Mouse (Mus musculus): ENCODE measurements around the gene Pga5. TPM values are rescaled to one million over a fixed set of nuclear protein-coding genes. Genes with fewer than 3 reads are reported as not detected.

The Pga5 gene
- polyA plus RNA-seq, 1 experiment from 2014 or later, result not detected

- Histone ChIP-seq H3K27me3 (ENCODE audit: control insufficient read depth, insufficient read depth, low read length) (no peaks in the 10 kb centered on the region), H3K4me1 (ENCODE audit: control insufficient read depth, insufficient read depth, low read length) (peaks cover 8% of the 10 kb centered on the region), H3K4me3 (ENCODE audit: low read depth, low read length) (no peak overlapping the region), H3K27ac (ENCODE audit: low read depth, low read length) (no peak overlapping the region), H3K9me3 (ENCODE audit: control insufficient read depth, low read length) (no peaks in the 10 kb centered on the region), H3K4me2 (ENCODE audit: low read depth, low read length) (no peak overlapping the region), H3K36me3 (ENCODE audit: control insufficient read depth, insufficient read depth, low read length) (no peaks in the 10 kb centered on the region), H3K9ac (replicated peaks; ENCODE audit: low read depth, low read length) (no peak overlapping the region)
- ATAC-seq (ENCODE audit: low read depth), result no peak
- WGBS, result 63% methylated on average over 7 of the region's 7 CpGs
These were observed 40.0 kb downstream of the Pga5 start for GRCm38 (mm10) chr19:10637840-10638239.

DNA sequence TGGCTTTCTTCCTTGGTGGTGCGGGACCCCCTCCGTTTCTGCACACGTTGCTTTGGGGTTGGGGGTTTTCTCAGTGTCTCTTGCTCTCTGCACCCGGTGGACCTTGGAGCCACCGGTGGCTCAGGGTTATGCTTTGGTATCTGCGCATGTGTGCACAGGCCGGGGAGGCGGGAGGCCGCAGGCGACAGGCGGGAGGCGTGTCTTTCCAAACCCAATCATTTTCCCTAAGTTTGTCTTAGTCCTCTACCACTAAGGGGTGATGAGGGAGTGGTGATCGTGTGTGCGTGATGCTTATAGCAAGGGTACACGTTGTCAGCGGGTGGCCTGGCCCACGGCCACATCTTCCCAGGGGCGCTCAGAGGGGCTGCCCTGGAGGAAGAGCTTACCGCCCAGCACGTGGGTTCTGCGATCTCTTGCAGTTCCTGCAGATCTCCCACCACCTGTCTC, 43.0 kb downstream of the Pga5 start:
- no peaks in the 10 kb centered on the region for H3K9me3 ChIP-seq (ENCODE audit: control insufficient read depth, low read length)
- WGBS, result 5% methylated on average over 21 of the region's 21 CpGs
- no peak overlapping the region for H3K27ac ChIP-seq (ENCODE audit: low read depth, low read length)

GRCm38 (mm10) chr19:10634106-10634871, 43.6 kb downstream of the Pga5 start, which contains the start of gene Vwce:
Gene Vwce (plus strand): TSS chr19:10634213.
- WGBS, result 2% methylated on average over 31 of the region's 32 CpGs
- H3K9ac ChIP-seq (replicated peaks; ENCODE audit: low read depth, low read length), result peak within 1 kb of the TSS; percentile 48
- ATAC-seq (ENCODE audit: low read depth), result peak; percentile 83
- peak within 1 kb of the TSS; percentile 35 for H3K4me3 ChIP-seq (ENCODE audit: low read depth, low read length)
- peaks cover 11% of the 10 kb centered on the region for H3K36me3 ChIP-seq (ENCODE audit: control insufficient read depth, insufficient read depth, low read length)
- H3K27me3 ChIP-seq (ENCODE audit: control insufficient read depth, insufficient read depth, low read length), result no peaks in the 10 kb centered on the region
- H3K27ac ChIP-seq (ENCODE audit: low read depth, low read length), result no peak within 1 kb of the TSS
- H3K4me1 ChIP-seq (ENCODE audit: control insufficient read depth, insufficient read depth, low read length), result peaks cover 8% of the 10 kb centered on the region
- peak within 1 kb of the TSS; percentile 87 for H3K4me2 ChIP-seq (ENCODE audit: low read depth, low read length)
- no peaks in the 10 kb centered on the region for H3K9me3 ChIP-seq (ENCODE audit: control insufficient read depth, low read length)

More for the DNA sequence above, 43.0 kb downstream of the Pga5 start:
- peak overlapping the region; percentile 48 for H3K9ac ChIP-seq (replicated peaks; ENCODE audit: low read depth, low read length)
- H3K36me3 ChIP-seq (ENCODE audit: control insufficient read depth, insufficient read depth, low read length), result peaks cover 5% of the 10 kb centered on the region; the same call in 1 of the 2 replicates
- no peaks in the 10 kb centered on the region for H3K27me3 ChIP-seq (ENCODE audit: control insufficient read depth, insufficient read depth, low read length)
- H3K4me3 ChIP-seq (ENCODE audit: low read depth, low read length), result peak overlapping the region; percentile 35
- peak overlapping the region; percentile 87 for H3K4me2 ChIP-seq (ENCODE audit: low read depth, low read length)
- H3K4me1 ChIP-seq (ENCODE audit: control insufficient read depth, insufficient read depth, low read length), result peaks cover 8% of the 10 kb centered on the region
- peak; percentile 90 for ATAC-seq (ENCODE audit: low read depth)

Other genes starting within 250 kb of the Pga5 start
- gene Lrrc10b, start 220.6 kb downstream of the Pga5 start, polyA plus RNA-seq (2014; fragmentation: Nextera tagmentation; extraction: Ambion mirVana), result 0.66 and 0.75 TPM in 2 replicates
- gene Ppp1r32, start 195.1 kb downstream of the Pga5 start, polyA plus RNA-seq (2014; fragmentation: Nextera tagmentation; extraction: Ambion mirVana), result 0.32 and 1.0 TPM in 2 replicates
- gene Cpsf7, start 152.8 kb downstream of the Pga5 start, polyA plus RNA-seq (2014; fragmentation: Nextera tagmentation; extraction: Ambion mirVana), result 61.7 and 67.5 TPM in 2 replicates
- gene Sdhaf2, start 151.9 kb downstream of the Pga5 start, polyA plus RNA-seq (2014; fragmentation: Nextera tagmentation; extraction: Ambion mirVana), result 67.8 and 73.3 TPM in 2 replicates
- 53.2 and 58.2 TPM in 2 replicates for gene Tmem216, start 121.8 kb downstream of the Pga5 start, polyA plus RNA-seq (2014; fragmentation: Nextera tagmentation; extraction: Ambion mirVana)
- gene Cyb561a3, start 100.9 kb downstream of the Pga5 start, polyA plus RNA-seq (2014; fragmentation: Nextera tagmentation; extraction: Ambion mirVana), result 22.3 and 22.9 TPM in 2 replicates
- 34.9 and 40.8 TPM in 2 replicates for gene Tmem138, start 100.7 kb downstream of the Pga5 start, polyA plus RNA-seq (2014; fragmentation: Nextera tagmentation; extraction: Ambion mirVana)
- 176 and 245 TPM in 2 replicates for gene Ddb1, start 72.7 kb downstream of the Pga5 start, polyA plus RNA-seq (2014; fragmentation: Nextera tagmentation; extraction: Ambion mirVana)
- gene Tkfc, start 72.4 kb downstream of the Pga5 start, polyA plus RNA-seq (2014; fragmentation: Nextera tagmentation; extraction: Ambion mirVana), result 29.4 and 30.5 TPM in 2 replicates
- 1.2 and 1.7 TPM in 2 replicates for gene Vwce, start 43.9 kb downstream of the Pga5 start, polyA plus RNA-seq (2014; fragmentation: Nextera tagmentation; extraction: Ambion mirVana)
- gene Vps37c, start 10.7 kb upstream of the Pga5 start, polyA plus RNA-seq (2014; fragmentation: Nextera tagmentation; extraction: Ambion mirVana), result 23.1 and 31.1 TPM in 2 replicates
- 0.44 TPM in 1 of 2 replicates, not detected in the other for gene Cd5, start 60.9 kb upstream of the Pga5 start, polyA plus RNA-seq (2014; fragmentation: Nextera tagmentation; extraction: Ambion mirVana)
- gene Cd6, start 152.0 kb upstream of the Pga5 start, polyA plus RNA-seq (2014; fragmentation: Nextera tagmentation; extraction: Ambion mirVana), result not detected in 2 replicates
- 0.36 and 0.52 TPM in 2 replicates for gene Slc15a3, start 161.7 kb upstream of the Pga5 start, polyA plus RNA-seq (2014; fragmentation: Nextera tagmentation; extraction: Ambion mirVana)
- gene Tmem132a, start 191.9 kb upstream of the Pga5 start, polyA plus RNA-seq (2014; fragmentation: Nextera tagmentation; extraction: Ambion mirVana), result 132 and 146 TPM in 2 replicates
- 36.3 and 39.1 TPM in 2 replicates for gene Tmem109, start 203.9 kb upstream of the Pga5 start, polyA plus RNA-seq (2014; fragmentation: Nextera tagmentation; extraction: Ambion mirVana)
- gene Prpf19, start 217.2 kb upstream of the Pga5 start, polyA plus RNA-seq (2014; fragmentation: Nextera tagmentation; extraction: Ambion mirVana), result 37.6 and 48.8 TPM in 2 replicates
- gene Zp1, start 242.6 kb upstream of the Pga5 start, polyA plus RNA-seq (2014; fragmentation: Nextera tagmentation; extraction: Ambion mirVana), result not detected in 2 replicates

Data from neural tube, embryonic 14.5 days (tissue).